Mouse (Mus musculus) heart, postnatal 0 days (tissue): ENCODE measurements around the gene Thop1.

Source experiments
- CTCF ChIP-seq: IDR thresholded peaks from 2 replicates; pipeline ENCODE4 v1.5.1; 2016; ENCODE audit warnings: antibody characterized with exemption, control low read depth, low read depth
- EP300 ChIP-seq: IDR thresholded peaks from 2 replicates; pipeline ENCODE4 v1.6.1; 2016; ENCODE audit warnings: antibody characterized with exemption, low read depth

GRCm38 (mm10) chr10:81058896-81059295 is 10.9 kb upstream of the Thop1 start:
- TF ChIP-seq CTCF (no peak), EP300 (no peak)
